Mouse (Mus musculus): ENCODE data around the gene Phf20. TPM values are rescaled to one million over a fixed set of nuclear protein-coding genes. Genes with fewer than 3 reads are reported as not detected.
A peak's percentile ranks its signal among the peaks of the same experiment; 100 is the strongest.

Gene Phf20
- polyA plus RNA-seq, 1 experiment = 13.4 TPM

- Histone ChIP-seq H3K4me2 (ENCODE audit: low read depth) (no peak overlapping the region), H3K79me2 (ENCODE audit: control insufficient read depth, insufficient read depth) (peaks cover 71% of the 10 kb centered on the region), H3K4me3 (no peak overlapping the region), H3K27me3 (ENCODE audit: control insufficient read depth, insufficient read depth, insufficient read length) (no peaks in the 10 kb centered on the region), H3ac (ENCODE audit: control insufficient read depth, insufficient read length) (no peak overlapping the region), H3K36me3 (ENCODE audit: control insufficient read depth, insufficient read depth) (peaks cover 89% of the 10 kb centered on the region)
- TF ChIP-seq POLR2AphosphoS2 (IDR thresholded peaks at IDR 0.05; ENCODE audit: insufficient read length, low read depth) = no peak
Measured at GRCm38 (mm10) chr2:156166557-156166956, 29.7 kb upstream of the Phf20 start.

- H3K4me3 ChIP-seq = peak overlapping the region; percentile 97
- H3ac ChIP-seq (ENCODE audit: control insufficient read depth, insufficient read length) = no peak overlapping the region
- peaks cover 67% of the 10 kb centered on the region for H3K36me3 ChIP-seq (ENCODE audit: control insufficient read depth, insufficient read depth)
- no peaks in the 10 kb centered on the region for H3K27me3 ChIP-seq (ENCODE audit: control insufficient read depth, insufficient read depth, insufficient read length)
- peaks cover 86% of the 10 kb centered on the region for H3K79me2 ChIP-seq (ENCODE audit: control insufficient read depth, insufficient read depth)
- TF ChIP-seq CEBPB (IDR thresholded peaks at IDR 0.05; ENCODE audit: insufficient read depth, poor library complexity, severe bottlenecking) = no peak
- no peak for TF ChIP-seq REST (IDR thresholded peaks at IDR 0.05; ENCODE audit: insufficient read depth, insufficient read length)
- no peak for TF ChIP-seq POLR2AphosphoS2 (IDR thresholded peaks at IDR 0.05; ENCODE audit: insufficient read length, low read depth)
- no peak for TF ChIP-seq MAX (IDR thresholded peaks at IDR 0.05; ENCODE audit: low read depth)
- no peak for TF ChIP-seq MYOD1 (IDR thresholded peaks at IDR 0.05; ENCODE audit: control insufficient read depth in 1 of 3, insufficient read length in 2 of 3, low read depth in 2 of 3)
- TF ChIP-seq E2F4 (IDR thresholded peaks at IDR 0.05; ENCODE audit: insufficient read depth) = no peak
- no peak for TF ChIP-seq MYOG (IDR thresholded peaks at IDR 0.05; ENCODE audit: control insufficient read depth in 1 of 3, insufficient read depth in 1 of 3, insufficient read length in 2 of 3, low read depth in 2 of 3)
- TF ChIP-seq SRF (IDR thresholded peaks at IDR 0.05; ENCODE audit: control insufficient read depth, insufficient read length, low read depth) = no peak
- TF ChIP-seq POLR2A (IDR thresholded peaks at IDR 0.05; ENCODE audit: insufficient read length, low read depth) = no peak
- TF ChIP-seq USF1 (IDR thresholded peaks at IDR 0.05; ENCODE audit: low read depth) = no peak
- TF ChIP-seq TCF3 (IDR thresholded peaks at IDR 0.05; ENCODE audit: insufficient read length, low read depth) = no peak
- TF ChIP-seq TCF12 (IDR thresholded peaks at IDR 0.05; ENCODE audit: insufficient read depth, poor library complexity, severe bottlenecking) = no peak
- peak overlapping the region; percentile 93 for H3K4me2 ChIP-seq (ENCODE audit: low read depth)
Measured at GRCm38 (mm10) chr2:156177079-156177478, 19.2 kb upstream of the Phf20 start.

- no peak overlapping the region for H3ac ChIP-seq (ENCODE audit: control insufficient read depth, insufficient read length)
- peak overlapping the region; percentile 97 for H3K4me3 ChIP-seq
- peak overlapping the region; percentile 93 for H3K4me2 ChIP-seq (ENCODE audit: low read depth)
- H3K27me3 ChIP-seq (ENCODE audit: control insufficient read depth, insufficient read depth, insufficient read length) = no peaks in the 10 kb centered on the region
- peaks cover 80% of the 10 kb centered on the region for H3K79me2 ChIP-seq (ENCODE audit: control insufficient read depth, insufficient read depth)
- no peak for TF ChIP-seq MYOD1 (IDR thresholded peaks at IDR 0.05; ENCODE audit: control insufficient read depth in 1 of 3, insufficient read length in 2 of 3, low read depth in 2 of 3)
- H3K36me3 ChIP-seq (ENCODE audit: control insufficient read depth, insufficient read depth) = peaks cover 62% of the 10 kb centered on the region
Measured at GRCm38 (mm10) chr2:156177651-156178050, 18.6 kb upstream of the Phf20 start.

- peak overlapping the region; percentile 77 for H3ac ChIP-seq (ENCODE audit: control insufficient read depth, insufficient read length)
- peaks cover 64% of the 10 kb centered on the region for H3K79me2 ChIP-seq (ENCODE audit: control insufficient read depth, insufficient read depth)
- H3K4me3 ChIP-seq = peak overlapping the region; percentile 97
- H3K27me3 ChIP-seq (ENCODE audit: control insufficient read depth, insufficient read depth, insufficient read length) = no peaks in the 10 kb centered on the region
- peak overlapping the region; percentile 93 for H3K4me2 ChIP-seq (ENCODE audit: low read depth)
- no peak for TF ChIP-seq REST (IDR thresholded peaks at IDR 0.05; ENCODE audit: insufficient read depth, insufficient read length)
- TF ChIP-seq E2F4 (IDR thresholded peaks at IDR 0.05; ENCODE audit: insufficient read depth) = peak; percentile 43
- peak; percentile 25 for TF ChIP-seq POLR2A (IDR thresholded peaks at IDR 0.05; ENCODE audit: insufficient read length, low read depth)
- no peak for TF ChIP-seq MYOG (IDR thresholded peaks at IDR 0.05; ENCODE audit: control insufficient read depth in 1 of 3, insufficient read depth in 1 of 3, insufficient read length in 2 of 3, low read depth in 2 of 3)
- TF ChIP-seq SRF (IDR thresholded peaks at IDR 0.05; ENCODE audit: control insufficient read depth, insufficient read length, low read depth) = no peak
- peaks cover 47% of the 10 kb centered on the region for H3K36me3 ChIP-seq (ENCODE audit: control insufficient read depth, insufficient read depth)
Measured at GRCm38 (mm10) chr2:156179046-156179795, 17.0 kb upstream of the Phf20 start.

- Histone ChIP-seq H3K27me3 (ENCODE audit: control insufficient read depth, insufficient read depth, insufficient read length) (no peaks in the 10 kb centered on the region), H3K36me3 (ENCODE audit: control insufficient read depth, insufficient read depth) (peaks cover 42% of the 10 kb centered on the region), H3ac (ENCODE audit: control insufficient read depth, insufficient read length) (peak overlapping the region; percentile 77), H3K4me2 (ENCODE audit: low read depth) (no peak overlapping the region), H3K79me2 (ENCODE audit: control insufficient read depth, insufficient read depth) (peaks cover 59% of the 10 kb centered on the region), H3K4me3 (peak overlapping the region; percentile 97)
- TF ChIP-seq POLR2A (IDR thresholded peaks at IDR 0.05; ENCODE audit: insufficient read length, low read depth) = no peak
- no peak for TF ChIP-seq MAX (IDR thresholded peaks at IDR 0.05; ENCODE audit: low read depth)
Measured at GRCm38 (mm10) chr2:156179796-156180093, 16.5 kb upstream of the Phf20 start.
